Mouse (Mus musculus): ENCODE data around the gene 2810021J22Rik. TPM values are rescaled to one million over a fixed set of nuclear protein-coding genes. Genes with fewer than 3 reads are reported as not detected.
A peak's percentile ranks its signal among the peaks of the same experiment; 100 is the strongest.

2810021J22Rik gene
- polyA plus RNA-seq, 1 experiment from 2014 or later = 7.1 TPM

DNA sequence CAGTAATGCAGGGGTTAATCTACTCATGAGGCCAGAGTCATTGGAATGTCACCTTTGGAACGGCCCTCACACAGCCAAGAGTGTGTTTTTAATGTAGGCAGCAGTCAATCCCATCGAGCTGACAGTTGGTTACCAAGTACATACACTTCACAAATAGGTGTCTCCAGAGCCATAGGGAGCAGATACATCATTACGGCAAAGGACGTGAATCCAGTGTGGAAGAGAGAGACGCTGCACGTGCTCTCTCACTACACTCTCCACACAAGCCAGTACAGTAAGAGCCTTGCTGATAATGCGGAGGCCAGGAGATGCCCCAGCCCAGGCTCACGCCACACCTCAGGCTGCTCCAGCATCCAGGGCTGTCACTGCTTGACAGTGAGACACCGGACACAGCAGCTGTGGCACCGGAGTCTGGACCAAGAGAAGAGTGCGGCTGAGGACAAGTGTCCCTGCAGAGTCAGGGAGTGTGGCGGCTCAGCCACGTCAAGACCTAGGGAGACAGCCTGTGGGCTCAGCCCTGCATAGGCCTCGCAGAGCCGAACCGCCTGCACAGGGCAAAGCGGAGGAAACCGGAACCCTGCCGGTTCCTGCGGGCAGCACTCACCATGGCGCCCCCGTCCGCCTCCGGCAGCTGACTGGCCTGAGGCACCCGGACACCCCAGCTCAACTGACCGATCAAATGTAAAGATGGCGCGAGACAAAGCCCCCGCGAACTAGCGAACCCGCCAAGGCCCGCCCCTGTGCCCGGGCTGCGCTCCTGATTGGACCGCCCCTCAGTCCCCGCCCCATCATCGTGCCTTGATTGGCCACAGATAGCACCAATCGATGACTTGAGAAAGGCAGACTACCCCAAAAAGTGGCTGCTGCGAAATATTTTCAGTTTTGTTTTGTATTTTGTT lies 36.7 kb downstream of the 2810021J22Rik start, which contains the start of gene Zfp39:
Gene Zfp39 (minus strand): TSS at position 715 of the 899 bp plus-strand sequence.
- Histone ChIP-seq H3K4me2 (ENCODE audit: low read length) (peak within 1 kb of the TSS; percentile 81), H3K27me3 (replicated peaks; ENCODE audit: control insufficient read depth, insufficient read depth, low read length) (no peaks in the 10 kb centered on the region), H3K9ac (ENCODE audit: low read length) (peak within 1 kb of the TSS; percentile 74), H3K9me3 (ENCODE audit: control insufficient read depth, low read length) (no peaks in the 10 kb centered on the region), H3K4me3 (ENCODE audit: low read depth, low read length) (peak within 1 kb of the TSS; percentile 84), H3K36me3 (ENCODE audit: control insufficient read depth, insufficient read depth, low read length) (peaks cover 32% of the 10 kb centered on the region), H3K27ac (ENCODE audit: low read depth) (peak within 1 kb of the TSS; percentile 60), H3K4me1 (replicated peaks; ENCODE audit: control insufficient read depth, insufficient read depth, low read length) (peaks cover 7% of the 10 kb centered on the region; the same call in 1 of the 2 replicates)
- under 1% methylated on average over 40 of the region's 40 CpGs for WGBS
- DNase-seq (ENCODE audit: low spot score) = peak; percentile 99
- ATAC-seq (replicated peaks; ENCODE audit: low FRiP score, low TSS enrichment, low read depth) = peak; percentile 98

DNA sequence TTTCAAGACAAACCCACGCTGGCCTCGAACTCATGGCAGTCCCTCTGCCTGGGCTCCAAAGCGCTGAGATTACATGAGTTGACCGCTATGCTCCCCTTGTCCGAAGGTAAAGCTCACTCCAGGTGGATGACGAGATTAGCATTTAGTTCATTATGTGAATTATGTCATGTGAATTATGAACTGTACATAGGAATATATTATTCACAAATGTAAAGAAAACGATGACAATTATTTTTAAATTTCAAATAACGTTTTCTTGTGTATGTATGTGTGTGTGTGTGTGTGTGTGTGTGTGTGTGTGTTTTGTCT lies 37.3 kb downstream of the 2810021J22Rik start:
- ATAC-seq (replicated peaks; ENCODE audit: low FRiP score, low TSS enrichment, low read depth) (peak; percentile 25; the same call in 1 of the 2 replicates), DNase-seq (ENCODE audit: low spot score) (no peak)
- H3K27ac ChIP-seq (ENCODE audit: low read depth) = no peak overlapping the region; the same call in 1 of the 2 replicates
- H3K27me3 ChIP-seq (replicated peaks; ENCODE audit: control insufficient read depth, insufficient read depth, low read length) = no peaks in the 10 kb centered on the region
- peak overlapping the region; percentile 81 for H3K4me2 ChIP-seq (ENCODE audit: low read length)
- no peaks in the 10 kb centered on the region for H3K9me3 ChIP-seq (ENCODE audit: control insufficient read depth, low read length)
- peak overlapping the region; percentile 84 for H3K4me3 ChIP-seq (ENCODE audit: low read depth, low read length)
- H3K36me3 ChIP-seq (ENCODE audit: control insufficient read depth, insufficient read depth, low read length) = peaks cover 26% of the 10 kb centered on the region
- peaks cover 7% of the 10 kb centered on the region; the same call in 1 of the 2 replicates for H3K4me1 ChIP-seq (replicated peaks; ENCODE audit: control insufficient read depth, insufficient read depth, low read length)
- H3K9ac ChIP-seq (ENCODE audit: low read length) = peak overlapping the region; percentile 74
- 1% methylated on average over 8 of the region's 8 CpGs for WGBS

DNA sequence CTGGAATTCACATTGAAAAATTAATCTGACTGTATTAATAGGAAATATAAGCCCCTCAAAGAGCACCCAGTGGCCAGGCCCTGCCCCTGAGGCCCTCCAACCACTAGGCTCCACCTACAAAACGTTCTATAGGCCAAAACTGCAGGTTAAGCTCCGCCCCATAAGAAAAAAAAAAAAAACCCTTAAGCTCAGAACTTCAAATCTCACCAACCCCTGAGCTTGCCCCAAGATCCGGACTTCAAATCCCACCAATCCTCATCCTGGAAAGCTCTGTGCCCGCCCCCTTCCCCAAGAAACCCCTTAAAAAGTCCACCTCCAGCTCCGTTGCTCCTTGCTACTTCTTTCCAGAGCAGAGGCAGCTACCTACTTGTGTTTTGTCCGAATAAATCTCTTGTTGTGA lies 37.8 kb downstream of the 2810021J22Rik start:
- DNase-seq (ENCODE audit: low spot score) = no peak
- H3K27me3 ChIP-seq (replicated peaks; ENCODE audit: control insufficient read depth, insufficient read depth, low read length) = no peaks in the 10 kb centered on the region
- WGBS = 53% methylated on average over 6 of the region's 6 CpGs
- peaks cover 23% of the 10 kb centered on the region for H3K36me3 ChIP-seq (ENCODE audit: control insufficient read depth, insufficient read depth, low read length)
- H3K4me3 ChIP-seq (ENCODE audit: low read depth, low read length) = no peak overlapping the region
- no peak for ATAC-seq (replicated peaks; ENCODE audit: low FRiP score, low TSS enrichment, low read depth)
- peak overlapping the region; percentile 81; the same call in 1 of the 2 replicates for H3K4me2 ChIP-seq (ENCODE audit: low read length)
- no peaks in the 10 kb centered on the region for H3K9me3 ChIP-seq (ENCODE audit: control insufficient read depth, low read length)
- H3K9ac ChIP-seq (ENCODE audit: low read length) = no peak overlapping the region
- H3K4me1 ChIP-seq (replicated peaks; ENCODE audit: control insufficient read depth, insufficient read depth, low read length) = peaks cover 7% of the 10 kb centered on the region; the same call in 1 of the 2 replicates
- H3K27ac ChIP-seq (ENCODE audit: low read depth) = no peak overlapping the region

DNA sequence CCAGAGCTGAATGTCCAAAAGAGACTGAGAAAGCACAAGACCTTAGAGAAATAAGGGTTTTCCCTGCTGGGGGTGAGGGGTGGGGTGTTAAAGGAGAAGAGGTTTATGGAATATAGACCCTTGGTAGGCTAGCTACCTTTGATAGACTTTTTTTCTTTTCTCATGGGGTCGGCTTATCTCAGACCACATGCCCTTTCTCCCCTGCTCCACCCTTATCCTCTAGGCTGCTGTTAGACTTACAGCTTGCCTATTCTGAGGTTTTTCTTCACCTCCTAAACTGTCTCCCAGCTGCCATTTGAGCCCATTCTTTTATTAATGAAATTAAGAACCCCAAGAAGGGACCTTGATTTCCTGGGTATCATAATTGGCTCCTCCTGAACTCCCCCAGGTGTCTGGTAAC lies 46.8 kb downstream of the 2810021J22Rik start:
- H3K27ac ChIP-seq (ENCODE audit: low read depth) = no peak overlapping the region
- H3K9ac ChIP-seq (ENCODE audit: low read length) = no peak overlapping the region
- no peaks in the 10 kb centered on the region for H3K4me1 ChIP-seq (replicated peaks; ENCODE audit: control insufficient read depth, insufficient read depth, low read length)
- ATAC-seq (replicated peaks; ENCODE audit: low FRiP score, low TSS enrichment, low read depth) (no peak), DNase-seq (ENCODE audit: low spot score) (no peak)
- H3K36me3 ChIP-seq (ENCODE audit: control insufficient read depth, insufficient read depth, low read length) = no peaks in the 10 kb centered on the region
- no peak overlapping the region for H3K4me2 ChIP-seq (ENCODE audit: low read length)
- H3K9me3 ChIP-seq (ENCODE audit: control insufficient read depth, low read length) = no peaks in the 10 kb centered on the region
- no peak overlapping the region for H3K4me3 ChIP-seq (ENCODE audit: low read depth, low read length)
- H3K27me3 ChIP-seq (replicated peaks; ENCODE audit: control insufficient read depth, insufficient read depth, low read length) = no peaks in the 10 kb centered on the region
- WGBS = 53% methylated on average over 1 of the region's 1 CpGs

DNA sequence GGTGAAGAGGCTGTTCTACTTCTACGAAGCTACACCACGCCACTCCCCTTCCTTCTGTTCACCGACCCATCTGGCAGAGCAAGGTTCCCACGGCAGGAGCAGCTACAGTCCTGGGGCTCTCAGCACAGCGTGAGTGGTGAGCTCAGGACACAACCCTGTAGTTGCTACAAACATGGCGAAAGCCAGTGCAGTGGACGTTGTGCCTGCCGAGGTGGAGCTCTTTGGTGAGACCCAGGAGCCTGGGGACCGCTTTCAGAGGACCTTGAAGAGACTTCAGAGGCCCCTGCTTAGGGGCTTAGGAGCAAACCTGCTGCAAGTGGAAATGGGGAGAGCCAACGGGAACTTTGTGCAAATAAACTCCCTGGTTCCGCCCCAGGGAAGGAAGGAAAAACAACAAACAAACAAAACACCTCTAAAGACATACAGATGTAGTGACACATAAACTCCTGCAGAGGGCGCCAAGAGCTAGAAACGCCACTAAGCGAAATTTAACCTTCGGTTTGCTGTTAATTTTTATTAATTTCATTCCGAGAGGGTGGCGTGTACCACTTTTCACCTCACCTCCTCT lies 47.5 kb downstream of the 2810021J22Rik start:
- Histone ChIP-seq H3K9me3 (ENCODE audit: control insufficient read depth, low read length) (no peaks in the 10 kb centered on the region), H3K27me3 (replicated peaks; ENCODE audit: control insufficient read depth, insufficient read depth, low read length) (no peaks in the 10 kb centered on the region), H3K9ac (ENCODE audit: low read length) (peak overlapping the region; percentile 35), H3K36me3 (ENCODE audit: control insufficient read depth, insufficient read depth, low read length) (no peaks in the 10 kb centered on the region), H3K4me1 (replicated peaks; ENCODE audit: control insufficient read depth, insufficient read depth, low read length) (no peaks in the 10 kb centered on the region), H3K4me2 (ENCODE audit: low read length) (peak overlapping the region; percentile 61), H3K27ac (ENCODE audit: low read depth) (no peak overlapping the region), H3K4me3 (ENCODE audit: low read depth, low read length) (peak overlapping the region; percentile 30)
- peak; percentile 79 for DNase-seq (ENCODE audit: low spot score)
- 0 out of 2 replicates have a peak, but pooled peaks have one; percentile 8 for ATAC-seq (replicated peaks; ENCODE audit: low FRiP score, low TSS enrichment, low read depth)
- 17% methylated on average over 17 of the region's 17 CpGs for WGBS

DNA sequence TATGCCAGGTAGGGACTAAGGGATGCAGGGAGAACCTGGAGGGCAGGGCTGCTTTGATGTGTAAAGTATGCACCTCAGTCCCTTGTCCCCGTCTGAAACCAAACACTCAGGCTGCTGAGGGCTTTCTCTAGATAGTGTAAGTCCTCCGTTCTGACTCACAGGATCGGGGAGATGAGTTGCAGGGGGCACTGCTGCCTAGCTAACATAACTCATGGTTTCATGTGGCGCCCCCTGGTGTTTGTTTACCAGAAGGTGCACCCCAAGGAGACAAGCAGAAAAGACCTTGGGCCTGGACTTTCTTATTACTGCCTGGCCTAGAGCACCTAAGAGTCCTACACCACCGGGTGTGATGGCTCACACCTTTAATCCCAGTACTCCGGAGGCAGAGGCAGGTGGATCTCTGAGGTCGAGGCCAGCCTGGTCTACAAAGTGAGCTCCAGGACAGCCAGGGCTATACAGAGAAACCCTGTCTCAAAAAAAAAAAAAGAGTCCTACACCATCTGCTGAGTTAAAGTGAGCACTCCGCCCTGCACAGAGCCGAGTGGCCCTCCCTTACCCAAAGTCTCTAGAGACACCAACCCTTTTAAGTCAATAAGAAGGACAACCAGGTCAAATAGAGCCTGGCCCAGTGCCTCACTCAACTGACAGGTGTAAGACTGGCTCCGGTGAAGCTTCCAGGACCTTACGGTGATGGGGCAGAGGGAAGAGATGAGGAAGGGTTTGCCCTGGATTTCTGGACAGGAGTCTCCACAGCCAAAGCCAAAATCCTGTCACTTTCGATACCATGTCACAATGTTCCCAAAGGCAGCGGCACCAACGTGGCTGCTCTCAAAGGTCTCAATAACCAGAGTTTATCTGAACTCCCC lies 50.1 kb downstream of the 2810021J22Rik start:
- ATAC-seq (replicated peaks; ENCODE audit: low FRiP score, low TSS enrichment, low read depth) = no peak
- H3K4me2 ChIP-seq (ENCODE audit: low read length) = no peak overlapping the region
- H3K9me3 ChIP-seq (ENCODE audit: control insufficient read depth, low read length) = no peaks in the 10 kb centered on the region
- H3K27me3 ChIP-seq (replicated peaks; ENCODE audit: control insufficient read depth, insufficient read depth, low read length) = no peaks in the 10 kb centered on the region
- WGBS = 59% methylated on average over 14 of the region's 14 CpGs
- no peaks in the 10 kb centered on the region for H3K36me3 ChIP-seq (ENCODE audit: control insufficient read depth, insufficient read depth, low read length)
- DNase-seq (ENCODE audit: low spot score) = no peak
- no peak overlapping the region for H3K9ac ChIP-seq (ENCODE audit: low read length)
- no peak overlapping the region for H3K27ac ChIP-seq (ENCODE audit: low read depth)
- no peak overlapping the region for H3K4me3 ChIP-seq (ENCODE audit: low read depth, low read length)
- H3K4me1 ChIP-seq (replicated peaks; ENCODE audit: control insufficient read depth, insufficient read depth, low read length) = no peaks in the 10 kb centered on the region

DNA sequence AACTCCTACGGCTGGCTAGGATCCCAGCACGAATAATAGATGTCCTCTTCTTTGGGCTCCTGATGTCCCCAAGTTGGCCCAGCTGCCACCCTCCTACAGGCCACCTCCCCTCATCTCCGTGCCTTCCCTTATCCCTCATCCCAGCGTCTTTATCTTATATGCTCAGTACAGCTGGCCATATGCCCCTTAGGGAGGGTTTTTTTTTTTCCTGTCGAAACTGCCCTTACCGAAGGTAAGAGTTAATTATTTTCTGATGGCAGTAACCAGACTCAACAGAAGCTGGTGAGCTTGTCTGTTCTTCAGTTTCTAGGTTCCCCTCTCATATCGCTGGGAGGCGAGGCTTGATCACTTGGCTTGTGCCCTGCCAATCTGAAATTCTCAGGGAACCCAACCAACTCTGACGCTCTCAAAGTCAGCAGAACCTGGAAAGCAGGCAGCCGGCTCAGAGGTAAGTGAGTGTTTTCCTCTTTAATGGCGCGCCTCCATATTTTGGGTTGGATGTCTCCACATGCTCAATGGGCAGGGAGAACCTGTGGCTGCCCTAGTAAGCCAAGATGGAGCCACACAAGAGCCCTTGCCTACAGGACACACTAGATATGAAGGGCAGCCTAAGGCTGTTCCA lies 50.8 kb downstream of the 2810021J22Rik start, which contains the start of gene Btnl10:
Gene Btnl10 (plus strand): TSS at position 164 of the 622 bp plus-strand sequence.
- H3K9ac ChIP-seq (ENCODE audit: low read length) = no peak within 1 kb of the TSS
- H3K27ac ChIP-seq (ENCODE audit: low read depth) = no peak within 1 kb of the TSS
- no peaks in the 10 kb centered on the region for H3K27me3 ChIP-seq (replicated peaks; ENCODE audit: control insufficient read depth, insufficient read depth, low read length)
- WGBS = 85% methylated on average over 12 of the region's 12 CpGs
- no peaks in the 10 kb centered on the region for H3K9me3 ChIP-seq (ENCODE audit: control insufficient read depth, low read length)
- ATAC-seq (replicated peaks; ENCODE audit: low FRiP score, low TSS enrichment, low read depth) (no peak), DNase-seq (ENCODE audit: low spot score) (no peak)
- H3K36me3 ChIP-seq (ENCODE audit: control insufficient read depth, insufficient read depth, low read length) = no peaks in the 10 kb centered on the region
- H3K4me3 ChIP-seq (ENCODE audit: low read depth, low read length) = no peak within 1 kb of the TSS
- H3K4me1 ChIP-seq (replicated peaks; ENCODE audit: control insufficient read depth, insufficient read depth, low read length) = no peaks in the 10 kb centered on the region
- no peak within 1 kb of the TSS for H3K4me2 ChIP-seq (ENCODE audit: low read length)

DNA sequence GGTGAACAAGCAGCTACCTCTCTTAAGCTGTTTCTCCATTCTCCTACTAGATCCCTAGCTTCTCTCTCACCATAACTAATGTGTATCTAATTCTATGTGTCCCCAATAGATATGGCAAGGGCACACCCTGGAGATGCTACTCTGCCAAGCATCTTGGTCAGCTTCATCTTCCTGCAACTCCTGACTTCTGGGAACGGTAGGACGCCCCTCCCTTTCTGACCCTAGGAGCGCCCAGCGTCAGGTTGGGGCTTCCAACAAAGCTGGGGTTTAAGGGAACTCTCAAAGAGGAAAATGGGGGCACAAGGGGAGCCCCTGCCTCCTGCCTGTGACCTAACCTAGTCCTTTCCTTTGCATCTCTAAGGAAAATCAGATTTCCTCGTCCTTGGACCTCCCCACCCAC lies 51.7 kb downstream of the 2810021J22Rik start:
- H3K9ac ChIP-seq (ENCODE audit: low read length) = no peak overlapping the region
- no peaks in the 10 kb centered on the region for H3K27me3 ChIP-seq (replicated peaks; ENCODE audit: control insufficient read depth, insufficient read depth, low read length)
- H3K9me3 ChIP-seq (ENCODE audit: control insufficient read depth, low read length) = no peaks in the 10 kb centered on the region
- no peak for ATAC-seq (replicated peaks; ENCODE audit: low FRiP score, low TSS enrichment, low read depth)
- no peak overlapping the region for H3K27ac ChIP-seq (ENCODE audit: low read depth)
- no peak overlapping the region for H3K4me3 ChIP-seq (ENCODE audit: low read depth, low read length)
- 73% methylated on average over 5 of the region's 5 CpGs for WGBS
- no peak for DNase-seq (ENCODE audit: low spot score)
- H3K4me1 ChIP-seq (replicated peaks; ENCODE audit: control insufficient read depth, insufficient read depth, low read length) = no peaks in the 10 kb centered on the region
- no peak overlapping the region for H3K4me2 ChIP-seq (ENCODE audit: low read length)
- H3K36me3 ChIP-seq (ENCODE audit: control insufficient read depth, insufficient read depth, low read length) = no peaks in the 10 kb centered on the region

All from intestine, embryonic 14.5 days (tissue).